Mouse (Mus musculus): Measurements from ENCODE around the gene Aff3.

- TF ChIP-seq CTCF (IDR thresholded peaks at IDR 0.05; ENCODE audit: low read depth) = no peak
- no peak for TF ChIP-seq EP300 (IDR thresholded peaks at IDR 0.05; ENCODE audit: low read depth)
Observed at GRCm38 (mm10) chr1:38181020-38181550, 483.7 kb downstream of the Aff3 start.
